Mouse (Mus musculus): ENCODE data around the gene Pax3. TPM values are rescaled to one million over a fixed set of nuclear protein-coding genes. Genes with fewer than 3 reads are reported as not detected.

The Pax3 gene
- polyA plus RNA-seq, 1 experiment = not detected

- Histone ChIP-seq H3K36me3 (ENCODE audit: control insufficient read depth, insufficient read depth, low read length) (no peaks in the 10 kb centered on the region), H3K27ac (ENCODE audit: insufficient read depth, low read depth, low read length) (no peak overlapping the region), H3K27me3 (ENCODE audit: control insufficient read depth, insufficient read depth, low read length) (peaks cover 53% of the 10 kb centered on the region), H3K4me1 (ENCODE audit: control insufficient read depth, insufficient read depth, insufficient read length, low read length) (peaks cover 13% of the 10 kb centered on the region; the same call in 1 of the 2 replicates), H3K4me3 (ENCODE audit: low read depth, low read length) (peak overlapping the region; percentile 57)
- 1% methylated on average over 79 of the region's 79 CpGs for WGBS
- TF ChIP-seq POLR2A (IDR thresholded peaks at IDR 0.05; ENCODE audit: low read depth, low read length) (no peak), CTCF (IDR thresholded peaks at IDR 0.05; ENCODE audit: extremely low read depth, insufficient read length, insufficient replicate concordance, low read depth, low read length) (no peak)
Measured at GRCm38 (mm10) chr1:78217151-78218034, 20.5 kb upstream of the Pax3 start.

- Histone ChIP-seq H3K27ac (ENCODE audit: insufficient read depth, low read depth, low read length) (no peak overlapping the region), H3K27me3 (ENCODE audit: control insufficient read depth, insufficient read depth, low read length) (peaks cover 58% of the 10 kb centered on the region), H3K4me3 (ENCODE audit: low read depth, low read length) (peak overlapping the region; percentile 57), H3K4me1 (ENCODE audit: control insufficient read depth, insufficient read depth, insufficient read length, low read length) (peaks cover 13% of the 10 kb centered on the region; the same call in 1 of the 2 replicates), H3K36me3 (ENCODE audit: control insufficient read depth, insufficient read depth, low read length) (no peaks in the 10 kb centered on the region)
- TF ChIP-seq CTCF (IDR thresholded peaks at IDR 0.05; ENCODE audit: extremely low read depth, insufficient read length, insufficient replicate concordance, low read depth, low read length) (no peak), POLR2A (IDR thresholded peaks at IDR 0.05; ENCODE audit: low read depth, low read length) (no peak)
- WGBS = 1% methylated on average over 78 of the region's 79 CpGs
Measured at GRCm38 (mm10) chr1:78216509-78217141, 19.7 kb upstream of the Pax3 start.

- no peaks in the 10 kb centered on the region for H3K36me3 ChIP-seq (ENCODE audit: control insufficient read depth, insufficient read depth, low read length)
- H3K4me3 ChIP-seq (ENCODE audit: low read depth, low read length) = peak overlapping the region; percentile 57
- H3K27ac ChIP-seq (ENCODE audit: insufficient read depth, low read depth, low read length) = no peak overlapping the region
- H3K4me1 ChIP-seq (ENCODE audit: control insufficient read depth, insufficient read depth, insufficient read length, low read length) = peaks cover 13% of the 10 kb centered on the region; the same call in 1 of the 2 replicates
- TF ChIP-seq CTCF (IDR thresholded peaks at IDR 0.05; ENCODE audit: extremely low read depth, insufficient read length, insufficient replicate concordance, low read depth, low read length) (no peak), POLR2A (IDR thresholded peaks at IDR 0.05; ENCODE audit: low read depth, low read length) (no peak)
- peaks cover 61% of the 10 kb centered on the region for H3K27me3 ChIP-seq (ENCODE audit: control insufficient read depth, insufficient read depth, low read length)
- WGBS = 2% methylated on average over 36 of the region's 36 CpGs
Measured at GRCm38 (mm10) chr1:78215749-78216508, 19.0 kb upstream of the Pax3 start.

- H3K4me3 ChIP-seq (ENCODE audit: low read depth, low read length) = no peak overlapping the region
- TF ChIP-seq POLR2A (IDR thresholded peaks at IDR 0.05; ENCODE audit: low read depth, low read length) (no peak), CTCF (IDR thresholded peaks at IDR 0.05; ENCODE audit: extremely low read depth, insufficient read length, insufficient replicate concordance, low read depth, low read length) (no peak)
- H3K4me1 ChIP-seq (ENCODE audit: control insufficient read depth, insufficient read depth, insufficient read length, low read length) = 0 out of 2 replicates have a peak, but pooled peaks cover under 1% of the 10 kb centered on the region
- H3K27ac ChIP-seq (ENCODE audit: insufficient read depth, low read depth, low read length) = no peak overlapping the region
- H3K27me3 ChIP-seq (ENCODE audit: control insufficient read depth, insufficient read depth, low read length) = peaks cover 72% of the 10 kb centered on the region
- WGBS = 12% methylated on average over 5 of the region's 5 CpGs
- no peaks in the 10 kb centered on the region for H3K36me3 ChIP-seq (ENCODE audit: control insufficient read depth, insufficient read depth, low read length)
Measured at GRCm38 (mm10) chr1:78211041-78211440, 14.1 kb upstream of the Pax3 start.

GRCm38 (mm10) chr1:78210568-78210967 is 13.6 kb upstream of the Pax3 start:
- no peaks in the 10 kb centered on the region for H3K36me3 ChIP-seq (ENCODE audit: control insufficient read depth, insufficient read depth, low read length)
- no peak overlapping the region for H3K4me3 ChIP-seq (ENCODE audit: low read depth, low read length)
- no peak overlapping the region for H3K27ac ChIP-seq (ENCODE audit: insufficient read depth, low read depth, low read length)
- 6% methylated on average over 15 of the region's 15 CpGs for WGBS
- peaks cover 72% of the 10 kb centered on the region for H3K27me3 ChIP-seq (ENCODE audit: control insufficient read depth, insufficient read depth, low read length)
- H3K4me1 ChIP-seq (ENCODE audit: control insufficient read depth, insufficient read depth, insufficient read length, low read length) = no peaks in the 10 kb centered on the region
- TF ChIP-seq CTCF (IDR thresholded peaks at IDR 0.05; ENCODE audit: extremely low read depth, insufficient read length, insufficient replicate concordance, low read depth, low read length) (no peak), POLR2A (IDR thresholded peaks at IDR 0.05; ENCODE audit: low read depth, low read length) (no peak)

GRCm38 (mm10) chr1:78208281-78208814 is 11.4 kb upstream of the Pax3 start:
- Histone ChIP-seq H3K4me1 (ENCODE audit: control insufficient read depth, insufficient read depth, insufficient read length, low read length) (0 out of 2 replicates have a peak, but pooled peaks cover 2% of the 10 kb centered on the region), H3K27ac (ENCODE audit: insufficient read depth, low read depth, low read length) (no peak overlapping the region), H3K36me3 (ENCODE audit: control insufficient read depth, insufficient read depth, low read length) (no peaks in the 10 kb centered on the region), H3K27me3 (ENCODE audit: control insufficient read depth, insufficient read depth, low read length) (peaks cover 75% of the 10 kb centered on the region), H3K4me3 (ENCODE audit: low read depth, low read length) (no peak overlapping the region)
- TF ChIP-seq CTCF (IDR thresholded peaks at IDR 0.05; ENCODE audit: extremely low read depth, insufficient read length, insufficient replicate concordance, low read depth, low read length) (no peak), POLR2A (IDR thresholded peaks at IDR 0.05; ENCODE audit: low read depth, low read length) (no peak)
- WGBS = 5% methylated on average over 9 of the region's 9 CpGs
